Mouse (Mus musculus) adrenal gland, postnatal 25 days (tissue): ENCODE measurements around the gene Adtrp. TPM values are rescaled to one million over a fixed set of nuclear protein-coding genes. Genes with fewer than 3 reads are reported as not detected.

Experiments
- total RNA-seq: library from RNA; stranded (reverse); gene quantifications from 2 replicates; pipeline ENCODE4 v1.2.3, GENCODE M21; 2021

Gene Adtrp
- total RNA-seq, 1 experiment from 2014 or later = 20.6 TPM

Other genes starting within 250 kb of the Adtrp start
- gene Tmem170b, start 241.8 kb downstream of the Adtrp start, total RNA-seq = 22.9 and 30.1 TPM in 2 replicates
- 24.8 and 31.6 TPM in 2 replicates for gene Hivep1, start 204.3 kb upstream of the Adtrp start, total RNA-seq